Mouse (Mus musculus) ES-E14 (cell line): ENCODE data around the gene Senp1. TPM values are rescaled to one million over a fixed set of nuclear protein-coding genes. Genes with fewer than 3 reads are reported as not detected.

Experiments
- DNase-seq: peaks from one replicate; pipeline ENCODE4 v3.0.0-alpha.2; 2013; ENCODE audit warnings: low read depth, low spot score
- H3K27ac ChIP-seq: 2 replicates; pipeline ENCODE4 v1.5.1; 2012; ENCODE audit warnings: low read depth, mild to moderate bottlenecking, low read length, moderate library complexity, mixed read lengths; ENCODE audit not compliant: poor library complexity, insufficient read depth, severe bottlenecking
- H3K36me3 ChIP-seq: 2 replicates; pipeline ENCODE4 v1.6.1; 2012; ENCODE audit warnings: mild to moderate bottlenecking, low read length, moderate library complexity, mixed read lengths; ENCODE audit not compliant: control insufficient read depth, poor library complexity, insufficient read depth, severe bottlenecking
- H3K4me1 ChIP-seq, 2 experiments: fragments of 150-350 bp in 1 of 2; sonication (generic) in 1 of 2; 2 replicates each; pipeline ENCODE4 v1.6.1; 2012; ENCODE audit warnings: low read length in 2 of 2, mild to moderate bottlenecking in 1 of 2, mixed read lengths in 1 of 2; ENCODE audit not compliant: control insufficient read depth in 2 of 2, insufficient read depth in 2 of 2, poor library complexity in 1 of 2
- H3K4me3 ChIP-seq, 2 experiments: fragments of 150-350 bp in 1 of 2; sonication (generic) in 1 of 2; 2 replicates each; pipeline ENCODE4 v1.5.1; 2012; ENCODE audit warnings: low read length in 2 of 2, low read depth in 1 of 2, mild to moderate bottlenecking in 1 of 2, mixed read lengths in 1 of 2; ENCODE audit not compliant: insufficient read depth in 1 of 2, poor library complexity in 1 of 2, severe bottlenecking in 1 of 2
- H3K9ac ChIP-seq: 2 replicates; pipeline ENCODE4 v1.6.1; 2012; ENCODE audit warnings: low read depth, mild to moderate bottlenecking, low read length, mixed read lengths; ENCODE audit not compliant: poor library complexity, insufficient read depth, severe bottlenecking
- H3K9me3 ChIP-seq: fragments of 150-350 bp; sonication (generic); 2 replicates; pipeline ENCODE4 v1.6.1; 2012; ENCODE audit warnings: low read depth, mild to moderate bottlenecking, low read length; ENCODE audit not compliant: control insufficient read depth, insufficient read depth
- CHD2 ChIP-seq: IDR thresholded peaks from 2 replicates; pipeline ENCODE4 v1.6.1; 2014; ENCODE audit warnings: mild to moderate bottlenecking, low read depth, low read length, inconsistent platforms
- HCFC1 ChIP-seq: IDR thresholded peaks from 2 replicates; pipeline ENCODE4 v1.6.1; 2012; ENCODE audit warnings: low read length, inconsistent platforms, borderline replicate concordance; ENCODE audit not compliant: insufficient read depth
- MAFK ChIP-seq: IDR thresholded peaks from 2 replicates; pipeline ENCODE4 v1.6.1; 2014; ENCODE audit warnings: mild to moderate bottlenecking, low read depth, low read length, inconsistent platforms; ENCODE audit not compliant: insufficient read depth
- ZC3H11A ChIP-seq: IDR thresholded peaks from 2 replicates; pipeline ENCODE4 v1.6.1; 2012; ENCODE audit warnings: low read depth, mild to moderate bottlenecking, inconsistent platforms, low read length, borderline replicate concordance
- ZNF384 ChIP-seq: IDR thresholded peaks from 2 replicates; pipeline ENCODE4 v1.6.1; 2012; ENCODE audit warnings: low read depth, low read length, inconsistent platforms
- in situ Hi-C, 2 experiments: fragments of 600-800 bp; cut with MboI; formaldehyde crosslinking; loops; one replicate each; pipeline ENCODE4 v1.15.1; 2025; ENCODE audit warnings: low sequenced_read_pairs in 2 of 2, inconsistent platforms in 1 of 2; ENCODE audit not compliant: unreplicated experiment in 2 of 2
- total RNA-seq: library from RNA; depleted of rRNA; stranded (reverse); fragments of 300-350 nt; gene quantifications from 2 replicates; pipeline ENCODE4 v1.2.3, GENCODE M21; 2012

Senp1 gene
- total RNA-seq, 1 experiment = 27.2 TPM

GRCm38 (mm10) chr15:98043967-98044366, 49.6 kb downstream of the Senp1 start:
- Histone ChIP-seq H3K36me3 (peaks cover 43% of the 10 kb centered on the region), H3K9me3 (no peaks in the 10 kb centered on the region), H3K4me1 (no peaks in the 10 kb centered on the region), H3K9ac (no peak overlapping the region), H3K4me3 (no peak overlapping the region), H3K27ac (no peak overlapping the region)
- TF ChIP-seq HCFC1 = no peak
- no peak for TF ChIP-seq MAFK
- no peak for TF ChIP-seq CHD2
- no peak for TF ChIP-seq ZC3H11A
- no peak for TF ChIP-seq ZNF384
- no peak for DNase-seq
- in situ Hi-C loops = no loop called here

- no peak for DNase-seq
- Histone ChIP-seq H3K9me3 (no peaks in the 10 kb centered on the region), H3K4me1 (no peaks in the 10 kb centered on the region), H3K9ac (no peak overlapping the region), H3K27ac (no peak overlapping the region), H3K36me3 (peaks cover 38% of the 10 kb centered on the region), H3K4me3 (no peak overlapping the region)
- TF ChIP-seq ZNF384 (no peak), ZC3H11A (no peak), MAFK (no peak), HCFC1 (no peak), CHD2 (no peak)
- in situ Hi-C loops = no loop called here
Observed at GRCm38 (mm10) chr15:98042508-98042907, 51.0 kb downstream of the Senp1 start.

DNA sequence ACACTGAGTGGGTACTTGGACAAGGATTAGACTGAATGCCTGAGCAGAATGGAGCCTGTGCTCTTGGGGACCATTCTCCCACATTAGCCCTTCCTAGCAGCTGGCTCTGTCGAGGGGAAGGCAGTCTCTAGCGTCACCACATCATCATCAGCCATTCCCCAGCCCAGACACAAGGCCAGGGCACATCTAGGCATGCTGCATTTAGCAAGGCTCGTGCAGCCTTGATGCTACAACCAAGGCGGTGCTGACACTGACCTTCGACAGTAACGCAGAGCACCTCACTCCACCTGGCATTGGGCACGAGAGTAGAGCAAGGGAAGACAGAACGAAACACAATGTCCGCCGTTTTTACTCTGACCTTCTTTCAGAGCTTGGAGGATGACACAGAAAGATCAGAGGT, 53.9 kb downstream of the Senp1 start:
- Histone ChIP-seq H3K9ac (no peak overlapping the region), H3K9me3 (no peaks in the 10 kb centered on the region), H3K27ac (no peak overlapping the region), H3K4me1 (peaks cover 0 to 6% of the 10 kb centered on the region in 2 experiments; a peak in 1 of 4 replicates), H3K36me3 (peaks cover 20% of the 10 kb centered on the region), H3K4me3 (no peak overlapping the region)
- in situ Hi-C loops = no loop called here
- DNase-seq = no peak
- TF ChIP-seq MAFK (no peak), HCFC1 (no peak), ZNF384 (no peak), ZC3H11A (no peak), CHD2 (no peak)

- no peak overlapping the region for H3K4me3 ChIP-seq
- H3K9ac ChIP-seq = no peak overlapping the region
- H3K36me3 ChIP-seq = peaks cover 4% of the 10 kb centered on the region; the same call in 1 of the 2 replicates
- H3K4me1 ChIP-seq = peaks cover 0 to 7% of the 10 kb centered on the region in 2 experiments; a peak in 1 of 4 replicates
- no peaks in the 10 kb centered on the region for H3K9me3 ChIP-seq
- in situ Hi-C loops = no loop called here
- DNase-seq = no peak
- TF ChIP-seq CHD2 (no peak), MAFK (no peak), ZNF384 (no peak), HCFC1 (no peak), ZC3H11A (no peak)
- H3K27ac ChIP-seq = no peak overlapping the region
Observed at GRCm38 (mm10) chr15:98036578-98036977, 57.0 kb downstream of the Senp1 start.
